Mouse (Mus musculus): ENCODE measurements around the gene Zfp541. TPM values are rescaled to one million over a fixed set of nuclear protein-coding genes. Genes with fewer than 3 reads are reported as not detected.

Gene Zfp541
- total and polyA plus RNA-seq, 3 experiments, result 0.01 TPM; not detected in 2

- Histone ChIP-seq H3K79me2 (ENCODE audit: control insufficient read depth, insufficient read depth, low read length, poor library complexity) (no peaks in the 10 kb centered on the region), H3K9me3 (replicated peaks; ENCODE audit: insufficient read depth, low read length) (no peaks in the 10 kb centered on the region), H3K4me3 (ENCODE audit: control insufficient read depth in 1 of 2, insufficient read depth in 1 of 2, low read depth in 2 of 2, low read length in 2 of 2) (no peak overlapping the region), H3K27me3 (ENCODE audit: control insufficient read depth in 1 of 2, insufficient read depth in 2 of 2, low read length in 2 of 2) (peaks cover 3 to 14% of the 10 kb centered on the region in 2 experiments), H3K9ac (ENCODE audit: control insufficient read depth, low read depth, low read length, poor library complexity, severe bottlenecking) (no peak overlapping the region), H3K36me3 (ENCODE audit: control insufficient read depth in 1 of 2, insufficient read depth in 2 of 2, low read length in 2 of 2) (peaks cover 0 to 14% of the 10 kb centered on the region in 2 experiments; a peak in 2 of 4 replicates), H3K4me1 (ENCODE audit: control insufficient read depth in 1 of 2, insufficient read depth in 2 of 2, low read length in 2 of 2) (peaks cover 6 to 8% of the 10 kb centered on the region in 2 experiments; a peak in 3 of 4 replicates), H3K27ac (ENCODE audit: control insufficient read depth, low read depth, low read length) (no peak overlapping the region)
- peak; percentile 55 for DNase-seq (ENCODE audit: low read depth, low spot score)
- TF ChIP-seq KAT2A (conservative IDR thresholded peaks at IDR 0.05; ENCODE audit: low read depth, low read length) (no peak), MEF2A (IDR thresholded peaks at IDR 0.05; ENCODE audit: extremely low read depth, insufficient replicate concordance, low read depth, low read length, poor library complexity, severe bottlenecking) (peak; percentile 95), ETS1 (IDR thresholded peaks at IDR 0.05; ENCODE audit: low read depth, low read length) (peak; percentile 67), RAD21 (IDR thresholded peaks at IDR 0.05; ENCODE audit: low read depth, low read length) (no peak), MAX (IDR thresholded peaks at IDR 0.05; ENCODE audit: low read length) (no peak), GATA1 (IDR thresholded peaks at IDR 0.05; ENCODE audit: low read depth, low read length) (peak; percentile 58), EP300 (IDR thresholded peaks at IDR 0.05; ENCODE audit: low read depth in 1 of 2, low read length in 2 of 2) (peak; percentile 50 to 64), RCOR1 (IDR thresholded peaks at IDR 0.05; ENCODE audit: low read depth, low read length) (0 out of 2 replicates have a peak, but pooled peaks have one; percentile 60), SIN3A (IDR thresholded peaks at IDR 0.05; ENCODE audit: low read length) (peak; percentile 43; the same call in 1 of the 2 replicates), USF2 (IDR thresholded peaks at IDR 0.05; ENCODE audit: borderline replicate concordance in 1 of 2, insufficient read depth in 1 of 2, low read depth in 1 of 2, low read length in 2 of 2) (no peak), MAFK (IDR thresholded peaks at IDR 0.05; ENCODE audit: borderline replicate concordance, low read depth, low read length) (peak; percentile 16; the same call in 1 of the 2 replicates), NELFE (IDR thresholded peaks at IDR 0.05; ENCODE audit: low read depth, low read length) (no peak)
These were observed 9.2 kb downstream of the Zfp541 start for GRCm38 (mm10) chr7:16070846-16071245.

- Histone ChIP-seq H3K79me2 (ENCODE audit: control insufficient read depth, insufficient read depth, low read length, poor library complexity) (no peaks in the 10 kb centered on the region), H3K9ac (ENCODE audit: control insufficient read depth, low read depth, low read length, poor library complexity, severe bottlenecking) (no peak overlapping the region), H3K4me1 (ENCODE audit: control insufficient read depth in 1 of 2, insufficient read depth in 2 of 2, low read length in 2 of 2) (peaks cover 6 to 8% of the 10 kb centered on the region in 2 experiments; a peak in 3 of 4 replicates), H3K9me3 (replicated peaks; ENCODE audit: insufficient read depth, low read length) (no peaks in the 10 kb centered on the region), H3K27me3 (ENCODE audit: control insufficient read depth in 1 of 2, insufficient read depth in 2 of 2, low read length in 2 of 2) (peaks cover 8 to 11% of the 10 kb centered on the region in 2 experiments), H3K4me3 (ENCODE audit: control insufficient read depth in 1 of 2, insufficient read depth in 1 of 2, low read depth in 2 of 2, low read length in 2 of 2) (no peak overlapping the region), H3K27ac (ENCODE audit: control insufficient read depth, low read depth, low read length) (no peak overlapping the region), H3K36me3 (ENCODE audit: control insufficient read depth in 1 of 2, insufficient read depth in 2 of 2, low read length in 2 of 2) (peaks cover 0 to 14% of the 10 kb centered on the region in 2 experiments; a peak in 2 of 4 replicates)
- TF ChIP-seq MAFK (IDR thresholded peaks at IDR 0.05; ENCODE audit: borderline replicate concordance, low read depth, low read length) (no peak), MEF2A (IDR thresholded peaks at IDR 0.05; ENCODE audit: extremely low read depth, insufficient replicate concordance, low read depth, low read length, poor library complexity, severe bottlenecking) (no peak), RAD21 (IDR thresholded peaks at IDR 0.05; ENCODE audit: low read depth, low read length) (no peak), CHD2 (IDR thresholded peaks at IDR 0.05; ENCODE audit: low read length) (no peak), HCFC1 (IDR thresholded peaks at IDR 0.05; ENCODE audit: low read depth, low read length) (no peak)
- no peak for DNase-seq (ENCODE audit: low read depth, low spot score)
These were observed 10.3 kb downstream of the Zfp541 start for GRCm38 (mm10) chr7:16071906-16072305.
